Mouse (Mus musculus): ENCODE measurements around the gene Mt2. TPM values are rescaled to one million over a fixed set of nuclear protein-coding genes. Genes with fewer than 3 reads are reported as not detected.

Gene Mt2
- polyA plus RNA-seq, 1 experiment = 88.8 TPM

GRCm38 (mm10) chr8:94169547-94169946, 2.9 kb upstream of the Mt2 start:
- 74% methylated on average over 5 of the region's 5 CpGs for WGBS
- no peak for DNase-seq (ENCODE audit: low read depth, low spot score)

DNA sequence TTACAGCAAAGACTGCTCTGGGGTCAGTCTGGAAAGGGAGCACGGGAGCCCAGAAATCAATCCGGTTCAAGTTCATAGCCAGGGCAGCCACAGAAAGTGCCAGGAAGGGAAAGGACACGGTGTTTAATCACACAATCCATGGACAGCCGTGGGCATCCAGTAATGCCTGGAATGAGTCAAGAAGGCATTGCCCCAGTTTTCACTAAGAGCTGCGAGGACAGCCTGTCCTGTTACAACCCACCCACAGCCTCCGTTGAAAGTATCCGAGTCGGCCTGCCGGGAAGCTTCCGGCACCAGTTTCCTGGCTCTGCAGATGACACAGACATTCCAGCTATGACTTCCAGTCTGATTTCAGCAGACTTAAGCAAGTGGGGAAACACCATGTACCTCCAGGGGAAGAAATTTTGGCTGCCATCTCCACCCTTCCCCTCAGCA, 1.1 kb upstream of the Mt2 start:
- no peak for DNase-seq (ENCODE audit: low read depth, low spot score)
- WGBS = 61% methylated on average over 10 of the region's 10 CpGs

DNA sequence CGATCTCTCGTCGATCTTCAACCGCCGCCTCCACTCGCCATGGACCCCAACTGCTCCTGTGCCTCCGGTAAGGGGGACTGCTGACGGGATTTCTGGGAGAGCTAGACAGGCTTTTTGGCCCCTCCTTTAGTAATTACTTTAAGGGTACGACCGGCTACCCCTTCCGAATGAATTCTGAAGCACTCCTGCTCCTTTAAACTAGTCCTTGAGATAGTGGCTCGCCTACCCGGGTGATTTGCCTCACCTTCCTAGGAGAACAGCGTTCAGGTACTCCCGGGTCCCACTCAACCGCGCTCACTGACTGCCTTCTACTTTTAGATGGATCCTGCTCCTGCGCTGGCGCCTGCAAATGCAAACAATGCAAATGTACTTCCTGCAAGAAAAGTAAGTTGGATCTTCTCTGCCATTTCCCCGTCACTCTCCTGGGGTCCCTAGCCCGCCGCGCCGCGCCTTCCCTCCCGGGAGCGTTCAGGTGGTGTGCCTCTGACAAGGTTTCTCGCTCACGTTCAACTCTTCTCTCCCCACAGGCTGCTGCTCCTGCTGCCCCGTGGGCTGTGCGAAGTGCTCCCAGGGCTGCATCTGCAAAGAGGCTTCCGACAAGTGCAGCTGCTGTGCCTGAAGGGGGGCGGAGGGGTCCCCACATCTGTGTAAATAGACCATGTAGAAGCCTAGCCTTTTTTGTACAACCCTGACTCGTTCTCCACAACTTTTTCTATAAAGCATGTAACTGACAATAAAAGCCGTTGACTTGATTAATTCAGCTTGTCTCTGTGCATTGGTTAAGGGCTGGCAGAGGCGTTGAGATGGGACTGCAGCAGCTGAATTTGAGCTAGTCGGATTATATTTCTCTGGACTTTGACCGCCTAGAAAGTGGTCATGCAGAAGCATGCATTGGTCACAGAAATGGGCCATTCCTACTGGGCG, 607 bp downstream of the Mt2 start:
- no peak for DNase-seq (ENCODE audit: low read depth, low spot score)
- WGBS = 3% methylated on average over 39 of the region's 39 CpGs

DNA sequence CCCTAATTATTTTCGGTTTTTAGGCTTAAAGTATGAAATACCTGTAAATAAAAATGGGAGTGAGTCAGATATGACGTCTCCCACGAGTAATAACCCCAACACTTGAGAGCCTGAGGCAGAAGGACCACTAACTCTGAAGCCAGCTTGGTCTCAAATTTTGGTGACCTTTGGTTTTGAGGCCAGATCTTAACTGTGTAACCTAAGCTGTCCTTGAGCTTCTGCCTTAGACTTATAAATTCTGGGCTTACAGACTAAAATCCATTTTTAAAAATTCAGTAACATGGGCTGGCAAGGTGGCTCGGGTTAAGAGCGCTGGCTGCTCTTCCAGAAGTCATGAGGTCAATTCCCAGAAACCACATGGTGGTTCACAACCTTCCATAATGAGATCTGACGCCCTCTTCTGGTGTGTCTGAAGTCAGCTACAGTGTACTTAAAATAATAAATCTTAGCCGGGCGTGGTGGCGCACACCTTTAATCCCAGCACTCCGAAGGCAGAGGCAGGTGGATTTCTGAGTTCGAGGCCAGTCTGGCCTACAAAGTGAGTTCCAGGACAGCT, 1.5 kb downstream of the Mt2 start:
- DNase-seq (ENCODE audit: low read depth, low spot score) = no peak
- 51% methylated on average over 11 of the region's 11 CpGs for WGBS

- 55% methylated on average over 7 of the region's 7 CpGs for WGBS
- no peak for DNase-seq (ENCODE audit: low read depth, low spot score)
These were observed 2.3 kb downstream of the Mt2 start for GRCm38 (mm10) chr8:94174619-94175213.

- whole genome bisulfite sequencing = 35% methylated on average over 7 of the region's 7 CpGs
- no peak for DNase-seq (ENCODE audit: low read depth, low spot score)
These were observed 5.4 kb downstream of the Mt2 start for GRCm38 (mm10) chr8:94177716-94178390.

DNA sequence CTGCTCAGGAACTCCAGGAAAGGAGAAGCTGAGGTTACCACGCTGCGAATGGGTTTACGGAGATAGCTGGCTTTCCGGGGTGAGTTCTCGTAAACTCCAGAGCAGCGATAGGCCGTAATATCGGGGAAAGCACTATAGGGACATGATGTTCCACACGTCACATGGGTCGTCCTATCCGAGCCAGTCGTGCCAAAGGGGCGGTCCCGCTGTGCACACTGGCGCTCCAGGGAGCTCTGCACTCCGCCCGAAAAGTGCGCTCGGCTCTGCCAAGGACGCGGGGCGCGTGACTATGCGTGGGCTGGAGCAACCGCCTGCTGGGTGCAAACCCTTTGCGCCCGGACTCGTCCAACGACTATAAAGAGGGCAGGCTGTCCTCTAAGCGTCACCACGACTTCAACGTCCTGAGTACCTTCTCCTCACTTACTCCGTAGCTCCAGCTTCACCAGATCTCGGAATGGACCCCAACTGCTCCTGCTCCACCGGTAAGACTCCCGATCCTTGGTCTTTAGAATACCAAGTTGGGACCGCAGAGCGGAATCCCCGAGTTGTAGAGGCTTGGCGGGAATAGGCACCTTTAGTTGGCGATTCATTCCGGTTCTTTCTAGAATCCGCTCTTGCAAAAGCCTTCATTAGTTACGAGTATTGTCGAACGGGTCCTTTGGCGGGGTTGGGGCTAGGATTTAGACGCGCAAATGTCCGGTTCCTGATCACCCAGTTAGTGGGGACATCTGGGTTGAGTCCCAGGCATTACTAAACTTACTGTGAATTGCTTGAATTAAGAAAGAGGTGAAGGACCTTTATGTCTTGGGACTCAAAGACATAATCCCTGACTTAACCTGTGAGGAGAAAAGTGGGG, 6.6 kb downstream of the Mt2 start, which contains the start of gene Mt1:
Mt1 (plus strand) TSS at position 226 of the 856 bp plus-strand sequence.
- under 1% methylated on average over 50 of the region's 50 CpGs for WGBS
- no peak for DNase-seq (ENCODE audit: low read depth, low spot score)

GRCm38 (mm10) chr8:94179713-94180560, 7.5 kb downstream of the Mt2 start:
- DNase-seq (ENCODE audit: low read depth, low spot score) = no peak
- WGBS = 4% methylated on average over 25 of the region's 25 CpGs

DNA sequence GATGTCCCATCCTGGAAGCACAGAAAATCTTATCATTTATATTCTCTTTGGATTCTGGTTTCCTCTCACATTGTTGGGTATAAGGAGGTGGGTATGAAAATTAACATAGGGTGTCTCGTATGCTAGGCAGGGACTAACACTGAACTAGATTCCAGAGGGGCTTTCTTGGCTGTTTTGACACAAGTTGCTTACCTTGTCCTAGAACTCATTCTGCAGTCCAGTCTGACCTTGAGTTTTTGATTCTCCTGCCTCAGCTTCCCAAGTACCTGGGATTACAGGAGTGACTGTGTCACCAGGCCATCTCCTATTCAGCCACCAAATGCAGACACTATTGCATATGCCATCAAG, 8.1 kb downstream of the Mt2 start:
- no peak for DNase-seq (ENCODE audit: low read depth, low spot score)
- 97% methylated on average over 1 of the region's 1 CpGs for WGBS

GRCm38 (mm10) chr8:94182055-94182929, 9.8 kb downstream of the Mt2 start:
- no peak for DNase-seq (ENCODE audit: low read depth, low spot score)
- 37% methylated on average over 13 of the region's 13 CpGs for WGBS

GRCm38 (mm10) chr8:94183117-94183516, 10.7 kb downstream of the Mt2 start:
- DNase-seq (ENCODE audit: low read depth, low spot score) = no peak
- WGBS = under 1% methylated on average over 16 of the region's 16 CpGs

DNA sequence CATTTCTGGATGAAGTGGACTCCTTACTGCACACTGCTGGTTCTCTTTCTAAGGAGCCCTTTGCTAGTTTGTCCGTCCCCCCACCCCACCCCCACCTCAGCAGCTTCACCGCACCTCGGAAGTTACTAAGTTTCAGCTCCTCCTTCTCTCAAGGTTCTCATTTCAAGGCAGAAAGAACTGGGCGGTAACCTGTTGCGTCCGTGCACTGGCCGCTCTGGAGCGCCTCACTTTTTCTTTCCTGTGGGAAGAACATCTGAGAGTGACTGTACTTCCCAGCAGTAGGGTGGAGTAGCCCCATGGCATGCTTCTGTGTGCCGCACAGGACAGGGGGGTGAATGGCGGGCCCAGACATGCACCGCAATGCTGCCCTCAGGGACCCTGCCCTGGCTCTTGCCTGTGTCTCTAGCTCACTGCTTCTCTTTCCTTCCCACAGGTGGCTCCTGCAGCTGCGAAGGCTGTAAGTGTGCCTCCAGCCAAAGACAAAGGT, 11.9 kb downstream of the Mt2 start:
- DNase-seq (ENCODE audit: low read depth, low spot score) = no peak
- WGBS = 34% methylated on average over 12 of the region's 12 CpGs

- WGBS = 49% methylated on average over 6 of the region's 6 CpGs
- DNase-seq (ENCODE audit: low read depth, low spot score) = no peak
These were observed 13.3 kb downstream of the Mt2 start for GRCm38 (mm10) chr8:94185791-94186190.

DNA sequence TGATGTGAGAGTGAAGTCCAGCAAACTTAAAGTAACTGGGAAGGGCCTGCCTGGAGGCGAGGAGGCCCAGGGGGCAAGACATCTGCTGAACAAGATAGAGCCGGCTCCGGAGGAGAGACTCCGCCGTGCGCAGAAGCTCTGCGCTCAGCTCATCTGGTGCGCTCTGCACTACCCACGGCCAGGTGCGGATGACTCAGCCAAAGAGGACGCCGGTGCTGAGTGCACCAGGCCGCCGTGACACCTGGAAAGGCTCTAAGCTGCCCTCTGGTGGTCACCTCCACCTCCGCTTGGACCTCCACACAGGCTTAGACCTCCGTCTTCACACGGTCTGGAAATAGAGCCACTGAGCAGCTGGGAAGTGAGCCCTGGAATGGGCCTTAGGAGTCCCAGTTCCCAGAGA, 14.1 kb downstream of the Mt2 start:
- 10% methylated on average over 17 of the region's 17 CpGs for WGBS

DNA sequence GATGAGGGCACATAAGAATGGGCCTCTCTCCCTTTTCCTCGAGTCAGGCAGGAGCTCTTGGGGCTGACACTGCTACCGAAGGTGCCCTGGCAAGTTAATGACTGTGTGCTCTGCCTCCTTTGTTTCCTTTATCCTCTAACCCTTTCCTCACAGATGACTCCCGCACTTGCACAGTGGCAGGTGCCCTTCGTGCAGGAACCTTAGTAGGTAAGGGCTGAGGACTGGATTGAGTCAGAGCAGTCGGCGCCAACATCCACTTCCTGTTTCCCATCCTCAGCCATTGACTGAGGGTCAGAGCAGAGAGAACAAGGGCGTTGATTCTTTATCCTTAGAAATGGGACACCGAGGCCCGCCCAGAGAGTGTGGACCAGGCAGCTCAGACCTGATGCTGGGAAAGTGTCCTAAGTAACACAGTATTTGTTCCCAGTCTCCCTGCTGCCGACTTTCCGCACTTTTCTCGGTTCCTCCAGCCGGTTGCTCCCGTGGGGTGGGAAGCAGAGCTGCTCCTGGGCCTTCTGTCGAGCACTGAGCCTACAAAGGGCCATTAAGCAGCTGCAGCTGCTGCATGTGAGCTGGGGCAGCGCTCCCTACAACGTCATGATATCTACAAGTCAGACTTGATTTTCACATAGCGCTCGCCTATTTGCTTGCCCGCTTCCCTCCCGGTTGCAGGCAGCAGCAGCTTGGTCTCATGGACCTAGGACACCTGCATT, 15.0 kb downstream of the Mt2 start:
- WGBS = 55% methylated on average over 21 of the region's 21 CpGs
- DNase-seq (ENCODE audit: low read depth, low spot score) = no peak

More for the DNA sequence above, 14.1 kb downstream of the Mt2 start:
- DNase-seq (ENCODE audit: low read depth, low spot score) = no peak

DNA sequence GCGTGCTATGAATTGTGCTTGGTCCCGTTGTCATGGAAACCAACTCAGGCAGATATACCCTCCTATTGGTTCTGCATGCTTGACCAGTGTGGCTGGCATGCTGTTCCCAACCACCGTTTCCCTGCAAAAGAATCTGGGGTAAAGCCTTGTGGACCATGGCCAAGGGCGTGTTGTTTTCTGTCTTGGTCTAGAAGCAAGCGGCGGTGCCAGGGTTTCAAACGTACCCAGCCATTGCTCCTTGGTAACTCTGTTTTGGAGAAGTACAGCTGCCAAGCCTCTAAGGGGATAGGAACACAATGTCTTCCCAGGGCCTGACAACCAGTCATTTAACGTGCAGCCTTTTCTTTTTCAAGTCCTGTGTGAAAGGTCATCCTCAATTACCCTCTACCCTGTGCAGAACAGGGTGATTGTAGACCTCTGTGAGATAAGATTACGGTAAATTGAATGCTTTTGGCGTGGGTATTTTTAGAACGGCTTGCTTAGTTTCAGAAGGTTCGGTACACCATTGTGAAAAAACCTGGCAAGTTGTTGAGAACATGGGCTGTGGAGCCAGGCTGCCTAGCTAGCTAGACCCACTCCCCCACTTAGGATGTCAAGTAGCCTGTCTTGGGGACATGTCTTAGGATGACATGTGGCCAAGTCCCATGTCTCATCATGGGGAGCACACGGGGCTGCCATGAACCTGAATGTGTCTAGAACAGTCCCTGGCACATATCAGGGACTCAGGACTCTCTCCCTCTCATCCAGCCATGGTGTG, 17.0 kb downstream of the Mt2 start:
- DNase-seq (ENCODE audit: low read depth, low spot score) = no peak
- WGBS = 45% methylated on average over 13 of the region's 13 CpGs

Data from large intestine, adult 2 months (tissue).